Mouse (Mus musculus) forebrain, embryonic 10.5 days (tissue): ENCODE measurements around the gene Wdr90. TPM values are rescaled to one million over a fixed set of nuclear protein-coding genes. Genes with fewer than 3 reads are reported as not detected.

ENCODE experiments used
- DNase-seq: peaks from one replicate; pipeline ENCODE4 v3.0.0-alpha.2; 2017; ENCODE audit warnings: low spot score; ENCODE audit errors: extremely low spot score
- H3K27ac ChIP-seq: fragments of 300-500 bp; sonication (generic); 2 replicates; pipeline ENCODE4 v1.5.1; 2016; ENCODE audit warnings: mild to moderate bottlenecking
- H3K27me3 ChIP-seq: fragments of 300-500 bp; sonication (generic); 2 replicates; pipeline ENCODE4 v1.6.1; 2016; ENCODE audit warnings: mild to moderate bottlenecking; ENCODE audit not compliant: poor library complexity, severe bottlenecking
- H3K36me3 ChIP-seq: fragments of 300-500 bp; sonication (generic); replicated peaks from 2 replicates; pipeline ENCODE4 v1.6.1; 2016; ENCODE audit warnings: mild to moderate bottlenecking, moderate library complexity
- H3K4me1 ChIP-seq: fragments of 300-500 bp; sonication (generic); 2 replicates; pipeline ENCODE4 v1.6.1; 2016
- H3K4me3 ChIP-seq: fragments of 300-500 bp; sonication (generic); 2 replicates; pipeline ENCODE4 v1.5.1; 2016; ENCODE audit warnings: mild to moderate bottlenecking, moderate library complexity
- H3K9me3 ChIP-seq: fragments of 300-500 bp; sonication (generic); 2 replicates; pipeline ENCODE4 v1.6.1; 2016; ENCODE audit warnings: mild to moderate bottlenecking, moderate library complexity
- WGBS: fragments of 180-500 bp; shearing (Covaris S2); methylation state at CpG from one replicate; pipeline ENCODE4 v1.1.7; 2016; 5-methylcytosine and 5-hydroxymethylcytosine counted together
- polyA plus RNA-seq: library from polyadenylated mRNA; unstranded; fragments of >200 nt; fragmentation: Nextera tagmentation; extraction: Ambion mirVana; gene quantifications from 2 replicates; pipeline ENCODE4 v1.2.1, GENCODE M21; 2016

Wdr90 gene
- polyA plus RNA-seq, 1 experiment from 2014 or later: 63.3 TPM

GRCm38 (mm10) chr17:25838904-25839303 is 22.4 kb downstream of the Wdr90 start:
- Histone ChIP-seq H3K4me3 (peak overlapping the region; percentile 1; the same call in 1 of the 2 replicates), H3K27me3 (no peaks in the 10 kb centered on the region), H3K4me1 (peaks cover 63% of the 10 kb centered on the region), H3K27ac (no peak overlapping the region), H3K36me3 (peaks cover 80% of the 10 kb centered on the region), H3K9me3 (no peaks in the 10 kb centered on the region)
- no peak for DNase-seq
- WGBS: 90% methylated on average over 4 of the region's 4 CpGs

- Histone ChIP-seq H3K27ac (0 out of 2 replicates have a peak overlapping the region, but pooled peaks have one; percentile 81), H3K4me3 (peak overlapping the region; percentile 53; the same call in 1 of the 2 replicates), H3K36me3 (peaks cover 73% of the 10 kb centered on the region), H3K4me1 (peaks cover 58% of the 10 kb centered on the region), H3K9me3 (no peaks in the 10 kb centered on the region), H3K27me3 (no peaks in the 10 kb centered on the region)
- DNase-seq: no peak
- 57% methylated on average over 3 of the region's 3 CpGs for WGBS
These were observed 23.8 kb downstream of the Wdr90 start for GRCm38 (mm10) chr17:25837533-25837932.

- DNase-seq: peak; percentile 65
- peaks cover 62% of the 10 kb centered on the region for H3K4me1 ChIP-seq
- peaks cover 68% of the 10 kb centered on the region for H3K36me3 ChIP-seq
- peak within 1 kb of the TSS; percentile 53 for H3K4me3 ChIP-seq
- H3K27ac ChIP-seq: peak within 1 kb of the TSS; percentile 81
- H3K27me3 ChIP-seq: no peaks in the 10 kb centered on the region
- H3K9me3 ChIP-seq: no peaks in the 10 kb centered on the region
- 3% methylated on average over 29 of the region's 29 CpGs for WGBS
These were observed 24.3 kb downstream of the Wdr90 start, which contains the start of gene Rhbdl1 for GRCm38 (mm10) chr17:25837076-25837410. Rhbdl1 (minus strand) TSS chr17:25837295.

- DNase-seq: no peak
- WGBS: 24% methylated on average over 23 of the region's 23 CpGs
- Histone ChIP-seq H3K4me1 (peaks cover 67% of the 10 kb centered on the region), H3K27ac (peak overlapping the region; percentile 81), H3K9me3 (no peaks in the 10 kb centered on the region), H3K36me3 (peaks cover 68% of the 10 kb centered on the region), H3K4me3 (peak overlapping the region; percentile 53), H3K27me3 (no peaks in the 10 kb centered on the region)
These were observed 24.8 kb downstream of the Wdr90 start for GRCm38 (mm10) chr17:25836397-25837075.

- Histone ChIP-seq H3K9me3 (no peaks in the 10 kb centered on the region), H3K4me1 (peaks cover 74% of the 10 kb centered on the region), H3K36me3 (peaks cover 68% of the 10 kb centered on the region), H3K27ac (no peak overlapping the region), H3K27me3 (no peaks in the 10 kb centered on the region), H3K4me3 (peak overlapping the region; percentile 53; the same call in 1 of the 2 replicates)
- WGBS: 94% methylated on average over 16 of the region's 16 CpGs
- DNase-seq: no peak
These were observed 25.5 kb downstream of the Wdr90 start for GRCm38 (mm10) chr17:25835816-25836215.

GRCm38 (mm10) chr17:25835301-25835700 is 26.0 kb downstream of the Wdr90 start:
- 96% methylated on average over 7 of the region's 7 CpGs for WGBS
- no peak for DNase-seq
- no peak overlapping the region for H3K27ac ChIP-seq
- H3K4me1 ChIP-seq: peaks cover 79% of the 10 kb centered on the region
- H3K27me3 ChIP-seq: no peaks in the 10 kb centered on the region
- H3K36me3 ChIP-seq: peaks cover 68% of the 10 kb centered on the region
- H3K9me3 ChIP-seq: no peaks in the 10 kb centered on the region
- H3K4me3 ChIP-seq: peak overlapping the region; percentile 77

GRCm38 (mm10) chr17:25834595-25835222 is 26.6 kb downstream of the Wdr90 start:
- H3K36me3 ChIP-seq: peaks cover 68% of the 10 kb centered on the region
- no peaks in the 10 kb centered on the region for H3K9me3 ChIP-seq
- H3K27me3 ChIP-seq: no peaks in the 10 kb centered on the region
- H3K4me1 ChIP-seq: peaks cover 85% of the 10 kb centered on the region
- WGBS: 93% methylated on average over 12 of the region's 12 CpGs
- H3K4me3 ChIP-seq: peak overlapping the region; percentile 77
- H3K27ac ChIP-seq: peak overlapping the region; percentile 96
- no peak for DNase-seq

GRCm38 (mm10) chr17:25833961-25834594 is 27.2 kb downstream of the Wdr90 start:
- Histone ChIP-seq H3K27me3 (no peaks in the 10 kb centered on the region), H3K27ac (peak overlapping the region; percentile 96), H3K4me3 (peak overlapping the region; percentile 77), H3K4me1 (peaks cover 87% of the 10 kb centered on the region), H3K9me3 (no peaks in the 10 kb centered on the region), H3K36me3 (peaks cover 65% of the 10 kb centered on the region)
- WGBS: 59% methylated on average over 6 of the region's 6 CpGs
- DNase-seq: no peak

GRCm38 (mm10) chr17:25833291-25833663 is 28.0 kb downstream of the Wdr90 start, which contains the start of gene Stub1:
Stub1 (minus strand) TSS chr17:25833404.
- no peak for DNase-seq
- no peaks in the 10 kb centered on the region for H3K27me3 ChIP-seq
- peak within 1 kb of the TSS; percentile 77 for H3K4me3 ChIP-seq
- H3K36me3 ChIP-seq: peaks cover 60% of the 10 kb centered on the region
- peaks cover 91% of the 10 kb centered on the region for H3K4me1 ChIP-seq
- no peaks in the 10 kb centered on the region for H3K9me3 ChIP-seq
- peak within 1 kb of the TSS; percentile 96 for H3K27ac ChIP-seq
- under 1% methylated on average over 24 of the region's 24 CpGs for WGBS

GRCm38 (mm10) chr17:25832436-25833290 is 28.6 kb downstream of the Wdr90 start:
- under 1% methylated on average over 77 of the region's 77 CpGs for WGBS
- no peaks in the 10 kb centered on the region for H3K9me3 ChIP-seq
- peak overlapping the region; percentile 96 for H3K27ac ChIP-seq
- H3K4me3 ChIP-seq: peak overlapping the region; percentile 77
- peaks cover 91% of the 10 kb centered on the region for H3K4me1 ChIP-seq
- H3K27me3 ChIP-seq: no peaks in the 10 kb centered on the region
- peaks cover 60% of the 10 kb centered on the region for H3K36me3 ChIP-seq
- peak; percentile 100 for DNase-seq

GRCm38 (mm10) chr17:25831451-25832281 is 29.6 kb downstream of the Wdr90 start:
- peaks cover 86% of the 10 kb centered on the region for H3K4me1 ChIP-seq
- peak overlapping the region; percentile 77 for H3K4me3 ChIP-seq
- H3K27me3 ChIP-seq: no peaks in the 10 kb centered on the region
- H3K9me3 ChIP-seq: no peaks in the 10 kb centered on the region
- peaks cover 67% of the 10 kb centered on the region for H3K36me3 ChIP-seq
- H3K27ac ChIP-seq: peak overlapping the region; percentile 96
- 71% methylated on average over 21 of the region's 21 CpGs for WGBS
- DNase-seq: no peak
